Mouse (Mus musculus) olfactory bulb, adult 2 months (tissue): ENCODE results near the gene Gm21830.

ENCODE experiments used
- CTCF ChIP-seq: fragments of 200-500 bp; IDR thresholded peaks from 2 replicates; pipeline ENCODE4 v1.5.1; 2012; ENCODE audit warnings: low read depth, mild to moderate bottlenecking, low read length, moderate library complexity; ENCODE audit not compliant: insufficient read depth
- POLR2A ChIP-seq: fragments of 200-500 bp; IDR thresholded peaks from 2 replicates; pipeline ENCODE4 v1.6.1; 2012; ENCODE audit warnings: mild to moderate bottlenecking, low read depth, low read length, moderate library complexity; ENCODE audit not compliant: insufficient read depth

DNA sequence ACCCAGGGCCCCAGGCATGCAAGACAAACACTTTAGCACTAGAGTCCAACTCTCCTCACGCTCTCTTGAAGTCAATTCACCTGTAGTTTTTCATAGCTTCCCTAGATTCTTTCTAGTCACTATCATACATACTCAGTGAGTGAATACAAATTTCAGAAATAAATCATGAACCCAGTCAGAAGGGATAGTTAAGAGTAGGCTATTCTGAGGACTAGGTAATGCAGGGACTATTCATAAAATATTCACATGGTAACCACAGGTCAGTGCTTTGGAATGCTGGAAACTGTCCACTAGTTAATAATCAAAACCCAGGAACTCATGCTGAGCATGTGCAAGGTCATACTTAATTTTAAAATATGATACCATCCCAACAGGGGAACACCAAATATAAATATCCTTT is 9.3 kb downstream of the Gm21830 start:
- TF ChIP-seq CTCF (no peak), POLR2A (no peak)
